Mouse (Mus musculus) adrenal gland, postnatal 36 days (tissue): Measurements from ENCODE around the gene Sh3bp4. TPM values are rescaled to one million over a fixed set of nuclear protein-coding genes. Genes with fewer than 3 reads are reported as not detected.

Experiments used
- DNase-seq, 2 experiments: peaks; one replicate each; pipeline ENCODE4 v3.0.0; 2021; ENCODE audit warnings: mixed read lengths in 1 of 2
- total RNA-seq, 2 experiments: library from RNA; stranded (reverse); gene quantifications; 2 replicates each; pipeline ENCODE4 v1.2.3; 2021

The Sh3bp4 gene
- total RNA-seq, 2 experiments from 2014 or later: 14.1 to 17.8 TPM

DNA sequence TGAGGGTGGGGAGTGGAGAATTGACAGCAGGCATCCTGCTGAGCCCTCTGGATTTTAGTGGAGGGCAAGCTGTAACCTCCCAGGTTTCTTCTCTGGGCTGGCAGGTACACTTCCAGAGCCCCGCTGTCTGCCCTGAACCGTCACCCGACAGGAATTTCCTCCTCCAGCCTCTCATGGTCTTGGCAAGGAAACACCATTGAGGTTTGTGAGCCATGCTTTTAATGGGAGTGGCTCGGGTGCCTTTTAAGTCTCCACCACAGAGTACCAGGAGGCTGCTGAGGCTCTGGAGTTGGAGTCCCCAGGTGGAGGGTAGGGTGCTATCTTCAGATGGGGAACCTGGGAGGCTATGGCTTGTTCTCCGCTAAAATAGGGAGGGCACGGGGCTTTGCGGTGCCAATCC, 53.9 kb downstream of the Sh3bp4 start:
- DNase-seq: no peak

DNA sequence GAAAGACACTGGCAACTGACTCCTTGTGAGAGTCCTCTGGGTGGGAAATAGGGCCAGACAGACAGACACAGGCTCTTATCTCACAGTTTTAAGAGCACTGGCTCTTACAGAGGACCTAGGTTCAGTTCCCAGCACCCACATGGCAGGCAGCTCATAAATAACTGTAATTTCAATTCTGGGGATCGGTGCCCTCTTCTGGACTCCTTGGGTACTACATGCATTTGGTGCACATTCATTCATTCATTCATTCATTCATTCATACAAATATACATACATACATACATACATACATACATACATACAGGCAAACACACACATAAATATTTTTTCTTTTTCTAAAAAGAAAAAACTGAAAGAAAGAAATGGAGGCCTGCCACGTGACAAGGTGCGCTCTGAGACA, 56.9 kb downstream of the Sh3bp4 start:
- DNase-seq: no peak

DNA sequence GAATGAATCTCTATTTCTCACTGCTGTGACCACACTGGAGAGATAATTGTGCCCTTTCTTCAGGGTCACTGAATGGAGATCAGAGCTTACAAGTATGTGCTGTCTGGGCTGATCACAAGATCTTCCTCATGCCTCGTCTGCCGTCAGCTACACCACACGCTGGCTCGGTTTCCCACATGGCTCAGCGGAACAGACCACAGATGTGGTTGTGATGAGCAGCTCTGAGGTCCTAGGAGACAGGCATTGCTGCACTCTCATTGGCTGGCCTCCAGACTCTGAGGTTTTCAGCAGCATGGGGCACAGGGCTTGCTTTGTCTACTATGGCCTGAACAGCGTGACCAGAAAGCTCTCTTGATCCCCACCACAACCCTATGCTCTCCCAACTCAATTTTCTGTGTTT, 60.2 kb downstream of the Sh3bp4 start:
- no peak for DNase-seq

DNA sequence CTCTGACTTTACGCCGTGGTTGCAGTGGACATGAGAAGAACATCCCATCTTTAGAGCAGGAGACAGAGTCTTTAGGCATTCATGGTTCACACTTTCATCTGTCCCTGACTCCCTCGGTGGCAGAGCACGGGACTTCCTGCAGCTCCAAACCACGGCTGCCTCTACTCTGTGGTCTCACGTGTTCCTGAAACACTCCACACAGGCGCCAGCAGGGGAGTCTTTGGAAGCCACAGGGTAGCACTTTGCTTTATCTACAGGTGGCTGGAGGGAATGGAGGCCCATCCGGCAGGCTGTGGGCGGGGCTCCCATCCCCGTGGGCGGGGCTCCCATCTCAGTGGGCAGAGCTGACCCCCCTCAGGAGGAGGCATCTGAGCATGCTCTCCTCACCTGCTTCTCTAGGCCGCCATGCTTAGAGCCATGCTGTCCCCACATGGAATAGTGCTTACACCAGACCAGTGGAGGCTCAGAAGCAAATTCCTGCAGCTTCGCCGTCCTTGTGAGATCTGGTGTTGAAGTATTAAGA, 60.9 kb downstream of the Sh3bp4 start:
- DNase-seq: no peak

DNA sequence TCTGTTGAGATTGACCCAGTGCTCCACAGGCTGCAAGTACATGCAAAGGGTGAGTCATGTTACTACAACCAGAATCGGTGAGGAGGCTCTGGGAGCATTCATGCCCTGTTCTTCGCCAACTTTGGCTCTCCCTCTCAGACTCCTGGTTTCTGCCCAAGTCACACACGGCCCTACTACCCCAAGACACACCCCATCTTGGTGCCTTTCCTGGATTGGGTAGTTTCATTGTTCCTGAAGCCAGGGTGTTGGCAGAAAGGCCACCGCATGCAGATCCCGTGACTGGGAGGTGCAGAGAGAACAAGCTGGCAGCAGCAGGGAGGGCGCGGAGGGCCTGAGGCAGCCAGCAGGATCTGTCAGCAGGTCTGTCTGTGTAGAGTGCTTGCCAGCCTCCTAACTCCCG, 61.5 kb downstream of the Sh3bp4 start:
- peak in 1 of 2 experiments; percentile 48 for DNase-seq

DNA sequence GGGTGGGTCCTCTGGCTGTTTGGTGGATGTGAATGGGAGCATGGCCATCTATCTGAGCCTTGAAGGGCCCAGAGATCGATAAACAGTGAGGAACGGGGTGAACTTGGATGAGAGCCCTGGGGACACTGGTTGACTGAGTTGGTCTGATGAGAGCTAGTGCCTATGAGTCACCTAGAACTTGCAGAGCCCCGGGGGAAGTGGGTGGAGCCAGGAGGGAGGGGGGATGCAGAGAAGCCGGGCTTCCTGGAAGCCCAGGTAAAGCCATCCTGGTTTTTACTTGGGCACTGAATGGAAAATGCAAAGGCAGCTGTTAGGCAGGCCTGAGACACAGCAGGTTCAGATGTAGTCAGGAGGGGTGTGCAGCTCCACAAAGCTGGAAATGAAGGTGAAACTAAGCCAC, 63.1 kb downstream of the Sh3bp4 start:
- peak; percentile 39 to 76 for DNase-seq

DNA sequence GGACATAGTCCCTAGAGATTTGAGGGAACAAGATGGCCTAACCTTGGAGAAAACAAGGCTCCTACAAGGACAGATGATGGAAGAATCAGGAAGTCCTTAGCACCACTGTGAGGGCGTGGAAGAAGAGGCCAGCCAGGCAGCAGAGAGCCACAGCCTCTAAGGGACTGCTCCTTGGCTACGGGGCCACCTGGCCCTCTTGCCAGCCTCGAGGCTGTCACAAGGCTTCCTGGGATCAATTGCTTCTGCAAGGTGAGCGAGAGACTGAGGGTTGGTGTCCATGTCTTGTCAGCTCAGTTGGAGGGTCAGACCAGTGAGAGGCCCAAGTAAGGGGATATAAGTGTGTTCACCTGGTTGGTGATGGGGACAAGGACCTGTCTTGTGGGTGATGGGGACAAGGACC, 63.5 kb downstream of the Sh3bp4 start:
- DNase-seq: no peak

DNA sequence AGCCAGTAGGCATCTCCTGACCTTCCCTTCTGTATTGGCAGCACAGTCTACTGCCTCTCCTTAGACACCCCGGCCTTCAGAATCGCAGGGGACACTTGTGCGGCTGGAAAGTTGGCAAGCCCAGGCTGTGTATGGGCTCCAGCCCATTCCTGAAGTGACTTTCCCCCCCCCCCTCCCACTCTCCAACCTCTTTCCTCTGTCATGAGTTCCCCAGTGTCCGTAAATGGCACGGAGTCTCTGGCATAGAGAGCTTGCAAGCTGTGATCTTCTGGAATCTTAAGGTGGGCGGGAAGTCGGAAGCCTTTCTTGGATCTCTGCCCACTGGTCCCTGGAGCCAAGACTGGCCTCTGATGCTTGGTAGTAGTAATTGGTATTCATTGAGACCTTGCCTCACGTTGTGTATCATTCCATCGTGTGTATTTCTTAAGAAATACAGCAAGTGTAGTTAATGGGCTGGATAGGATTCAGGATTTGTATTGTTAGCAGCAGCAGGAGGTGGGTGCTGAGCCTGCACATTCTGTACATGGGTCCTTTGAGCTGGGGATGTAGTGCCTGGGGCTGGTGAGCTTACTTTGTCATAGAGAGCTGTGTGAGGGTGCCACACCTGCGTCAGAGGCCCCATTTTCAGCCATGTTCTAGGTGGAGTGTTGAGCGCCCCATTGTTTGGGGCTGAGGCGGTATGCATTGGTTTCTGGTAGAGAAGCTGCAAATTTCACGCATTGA, 66.0 kb downstream of the Sh3bp4 start:
- DNase-seq: peak; percentile 36 to 55

DNA sequence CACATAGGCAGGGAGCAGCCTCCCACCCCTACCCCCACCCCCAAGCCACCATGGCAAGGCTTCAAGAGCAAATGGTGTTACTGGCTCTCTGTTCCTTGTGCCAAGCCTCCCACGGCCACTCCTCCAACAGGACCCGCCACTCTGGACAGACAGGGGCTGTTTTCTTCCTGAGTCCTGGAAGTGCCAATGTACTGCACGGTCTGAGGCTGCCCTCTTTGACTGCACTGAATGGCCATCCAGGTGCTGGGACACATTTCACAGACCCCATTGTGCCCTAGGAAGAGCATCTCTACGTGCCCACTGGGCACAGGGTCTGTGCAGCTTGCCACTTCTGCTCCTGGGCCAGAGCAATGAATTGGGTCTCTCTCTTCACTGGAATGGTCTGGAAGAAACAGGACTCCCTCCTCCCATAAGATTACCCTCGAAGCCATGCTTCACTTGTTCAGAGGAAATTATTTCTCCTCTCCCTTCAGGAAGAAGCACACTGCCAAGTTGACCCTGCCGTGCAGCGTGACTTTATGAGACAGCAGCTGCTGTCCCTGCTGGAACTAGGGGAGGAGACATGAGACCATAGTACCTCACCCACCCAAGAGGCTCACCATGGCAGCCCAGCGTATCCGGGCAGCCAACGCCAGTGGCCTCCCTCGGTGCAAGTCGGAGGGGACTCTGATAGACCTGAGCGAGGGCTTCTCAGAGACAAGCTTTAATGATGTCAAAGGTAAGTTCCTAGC, 67.0 kb downstream of the Sh3bp4 start:
- DNase-seq: no peak

DNA sequence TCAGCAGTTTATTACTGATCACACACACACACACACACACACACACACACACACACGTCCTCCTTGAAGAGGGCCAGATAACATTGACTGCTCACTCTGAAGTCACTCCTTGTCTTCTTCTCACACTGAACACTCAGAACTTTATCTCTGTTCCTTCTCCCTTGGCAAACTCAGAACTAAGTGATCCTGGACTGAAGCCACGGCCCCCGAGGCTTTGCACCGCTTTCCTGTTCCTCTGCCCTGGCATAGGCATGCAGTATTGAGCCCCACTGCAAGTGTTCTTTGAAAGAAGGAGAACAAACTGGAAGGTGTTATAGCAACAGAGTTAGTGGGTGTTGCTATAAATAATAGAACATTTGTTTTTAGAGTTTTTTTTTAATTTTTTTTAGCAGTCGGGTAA, 68.1 kb downstream of the Sh3bp4 start:
- DNase-seq: peak in 1 of 2 experiments; percentile 66

DNA sequence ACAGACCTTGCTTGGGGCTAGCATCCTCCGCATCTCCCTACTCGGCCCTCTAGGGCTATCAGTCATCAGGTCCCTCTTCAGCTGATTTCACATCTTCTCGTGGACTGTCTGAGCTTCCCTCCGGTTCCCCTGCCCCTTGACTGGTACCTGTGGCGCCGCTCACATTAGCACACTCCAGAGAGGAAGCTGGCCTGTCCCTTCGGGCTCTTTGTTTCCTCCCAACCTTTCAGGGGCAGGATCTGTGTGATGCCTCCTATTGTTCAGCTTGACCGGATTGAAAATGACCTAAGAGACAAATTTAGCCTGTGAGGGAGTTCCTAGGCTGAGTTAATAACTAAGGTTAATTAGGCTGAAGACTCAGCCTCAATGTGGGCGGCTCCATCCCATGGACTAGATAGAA, 69.9 kb downstream of the Sh3bp4 start:
- DNase-seq: no peak

DNA sequence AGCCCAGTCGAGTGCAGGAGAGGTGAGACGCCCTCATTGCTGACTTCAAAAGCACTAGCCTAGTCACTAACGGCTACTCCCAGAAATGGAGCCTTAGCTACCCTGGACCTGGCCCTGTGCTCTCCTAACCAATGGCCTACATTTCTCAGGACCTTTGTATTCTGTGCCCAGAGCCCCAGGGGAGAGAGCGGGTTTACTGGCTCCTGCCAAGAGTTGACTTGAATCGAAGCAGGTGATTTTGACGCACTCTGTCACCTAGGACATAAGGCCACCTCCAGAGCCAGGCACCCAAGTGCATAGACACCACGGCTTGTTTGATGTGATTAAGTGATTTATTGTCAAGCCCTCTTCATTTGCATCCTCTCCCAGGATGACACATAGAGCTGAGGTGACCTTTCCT, 80.9 kb downstream of the Sh3bp4 start:
- DNase-seq: peak in 1 of 2 experiments; percentile 47

DNA sequence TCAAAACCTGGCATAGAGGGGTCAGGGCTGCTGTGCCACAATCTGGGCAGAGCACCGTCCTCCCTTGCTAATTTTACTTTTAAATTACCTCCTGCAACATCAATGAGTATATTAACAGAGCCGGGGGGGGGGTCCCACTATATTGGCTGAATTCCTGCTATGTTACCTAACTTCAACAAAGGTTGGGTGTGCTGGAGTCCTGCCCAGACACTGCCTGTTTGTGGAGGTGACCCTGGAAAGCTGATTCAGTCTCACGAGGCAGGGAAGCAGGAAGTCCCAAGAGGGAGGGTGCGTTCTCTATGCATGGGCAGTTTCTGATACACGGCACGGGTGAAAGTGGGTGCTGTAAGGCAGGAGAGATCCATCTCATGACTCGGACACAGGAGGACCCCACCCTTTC, 82.4 kb downstream of the Sh3bp4 start:
- peak; percentile 46 to 49 for DNase-seq

DNA sequence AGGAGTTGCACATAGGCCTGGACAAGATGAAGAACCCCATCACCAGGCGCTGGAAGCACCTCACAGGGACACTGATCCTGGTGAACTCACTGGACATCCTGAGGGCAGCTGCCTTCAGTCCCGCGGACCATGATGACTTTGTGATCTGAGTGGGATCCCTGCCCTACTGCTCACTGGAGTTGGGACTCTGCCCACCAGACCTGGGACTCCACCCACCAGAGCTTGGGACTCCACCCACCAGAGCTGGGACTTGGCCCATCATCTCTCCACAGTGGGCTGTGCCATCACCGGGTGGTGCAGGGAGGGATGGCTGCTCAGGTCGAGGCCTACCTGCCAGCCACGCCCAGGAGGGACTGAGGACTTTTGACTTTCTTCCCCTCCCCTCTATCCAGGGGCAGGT, 83.0 kb downstream of the Sh3bp4 start:
- no peak for DNase-seq

DNA sequence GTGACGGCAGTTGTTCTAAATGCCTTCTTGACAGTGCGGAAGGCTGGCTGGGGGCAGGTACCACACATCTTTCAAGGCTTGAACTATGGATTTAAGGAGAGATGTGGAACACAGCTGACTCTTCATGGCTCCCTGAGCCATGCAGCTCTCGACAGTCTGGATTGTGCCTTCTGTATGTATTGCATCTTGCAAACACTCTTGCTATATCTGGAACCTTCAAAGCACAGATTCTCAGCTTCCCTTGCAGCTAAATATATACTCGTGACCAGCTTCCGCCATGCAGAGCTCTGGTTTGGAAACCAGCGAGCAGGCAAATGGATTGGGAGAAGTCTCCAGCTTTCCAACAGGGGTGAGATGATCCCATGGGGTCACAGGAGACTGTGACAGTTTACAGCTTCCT, 93.3 kb downstream of the Sh3bp4 start:
- DNase-seq: no peak

DNA sequence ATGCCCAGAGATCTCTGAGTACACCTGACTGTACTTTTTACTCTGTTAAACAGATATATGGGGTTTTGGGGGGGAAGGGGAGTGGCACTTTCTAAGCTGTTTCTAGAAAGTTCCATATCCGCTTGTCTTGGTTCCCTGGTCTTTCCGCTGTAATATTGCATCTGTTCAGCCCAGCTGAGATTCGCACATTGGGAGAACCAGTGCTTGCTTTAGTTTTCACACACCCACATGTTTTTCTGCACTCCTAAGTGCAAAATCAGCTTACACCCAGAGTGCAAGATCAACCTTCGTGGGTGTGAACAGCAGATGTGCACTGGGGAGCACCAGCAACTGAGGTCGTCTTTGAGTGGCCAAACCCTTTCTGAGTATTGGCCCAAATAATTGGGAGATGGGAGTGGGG, 94.1 kb downstream of the Sh3bp4 start:
- DNase-seq: no peak

DNA sequence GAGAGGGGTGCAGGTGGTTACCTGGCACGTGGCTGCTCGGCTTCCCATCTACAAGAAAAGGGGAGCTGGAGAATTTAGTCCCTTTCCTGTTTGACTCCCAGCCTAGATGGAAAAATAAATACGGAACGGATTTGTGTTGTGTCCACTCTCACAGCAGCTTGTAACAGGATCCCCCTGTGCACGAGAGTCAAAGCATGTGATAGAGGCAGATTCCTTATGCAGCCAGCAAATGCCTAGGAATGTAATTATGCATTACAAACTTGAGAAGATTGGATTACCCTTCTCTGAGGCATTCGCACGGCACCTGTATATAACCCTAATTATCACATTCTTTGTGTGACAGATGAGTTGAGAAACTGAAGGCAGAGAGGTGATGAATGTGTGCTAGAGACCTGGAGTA, 94.5 kb downstream of the Sh3bp4 start:
- no peak for DNase-seq

DNA sequence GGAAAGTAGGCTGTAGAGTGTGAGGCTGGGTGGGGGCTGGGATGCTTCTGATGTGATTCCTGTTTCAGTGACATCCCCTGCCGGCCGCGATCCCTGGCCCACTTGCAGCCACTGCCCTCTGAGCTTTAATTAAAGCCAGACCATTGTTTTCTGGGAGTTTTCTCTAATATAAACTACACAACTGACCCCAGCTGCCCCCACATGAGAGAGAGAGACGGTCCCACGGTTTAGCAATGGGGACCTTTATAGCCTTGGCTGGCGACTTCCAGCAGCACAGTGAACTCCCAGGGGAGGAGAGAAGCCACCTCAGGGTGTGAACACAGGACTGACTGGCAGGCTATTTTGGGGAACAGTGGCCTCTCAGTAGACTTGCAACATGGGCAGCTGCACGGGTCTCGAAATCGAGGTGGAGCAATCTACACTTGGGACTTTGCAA, 96.6 kb downstream of the Sh3bp4 start:
- DNase-seq: peak in 1 of 2 experiments; percentile 34

DNA sequence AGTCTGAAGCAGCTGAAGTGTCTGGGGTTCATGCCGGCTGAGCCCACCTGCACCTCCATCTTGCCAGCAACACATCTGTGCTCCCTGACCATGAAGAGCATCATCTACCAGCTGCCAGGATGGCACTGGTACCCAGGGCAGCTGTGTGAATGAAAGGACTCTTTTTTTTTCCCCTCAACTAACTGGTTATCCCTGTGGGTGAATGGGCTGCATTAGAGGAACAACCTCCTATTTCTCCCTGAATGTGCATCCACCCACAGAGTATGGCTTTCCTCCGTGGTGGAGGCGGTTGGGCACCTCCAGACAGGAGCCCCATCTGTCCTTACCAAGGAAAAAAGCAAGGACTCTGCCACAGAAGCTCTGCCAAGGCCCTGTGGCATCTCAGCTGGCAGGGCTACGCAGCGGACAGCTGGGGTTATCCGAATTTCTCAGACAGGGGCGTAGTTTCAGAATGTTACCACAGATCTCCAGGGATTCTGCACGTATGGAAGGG, 101.1 kb downstream of the Sh3bp4 start:
- DNase-seq: no peak

DNA sequence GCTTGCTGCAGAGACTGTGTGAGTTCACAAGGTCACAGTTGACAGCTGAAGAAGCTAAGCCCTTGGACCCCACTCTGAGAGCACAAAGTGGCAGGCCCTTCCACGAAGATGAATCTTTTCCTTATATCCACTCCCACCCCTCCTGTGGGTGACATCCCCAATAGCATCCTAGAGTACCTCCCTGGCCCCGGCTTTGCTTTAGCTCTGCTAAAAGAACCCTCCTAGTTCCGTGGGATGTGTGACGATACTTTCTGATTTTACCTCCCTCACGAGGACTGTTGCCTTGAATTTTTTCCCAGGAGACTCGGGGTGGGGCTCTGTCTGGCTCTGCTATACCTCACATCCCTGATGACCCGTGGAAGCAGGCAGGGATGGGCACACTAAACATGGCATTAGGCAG, 104.4 kb downstream of the Sh3bp4 start:
- DNase-seq: no peak

DNA sequence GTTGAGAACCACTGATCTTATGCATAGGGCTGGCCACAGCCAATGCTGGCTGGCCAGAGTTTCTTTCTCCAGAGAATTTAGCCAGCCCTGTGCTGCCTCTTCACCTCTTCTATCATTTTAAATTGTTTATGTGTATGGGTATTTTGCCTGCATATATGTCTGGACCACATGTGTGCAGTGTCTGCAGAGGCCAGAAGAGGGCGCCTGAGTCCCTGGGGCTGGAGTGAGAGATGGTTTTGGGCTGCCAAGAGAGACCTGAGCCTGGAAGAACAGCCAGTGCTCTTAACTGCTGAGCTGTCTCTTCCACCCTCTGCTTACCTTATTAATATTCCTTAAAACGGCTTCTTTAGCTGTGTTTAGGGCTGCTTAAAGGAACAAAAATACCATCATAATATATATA, 105.1 kb downstream of the Sh3bp4 start:
- peak; percentile 38 to 50 for DNase-seq

DNA sequence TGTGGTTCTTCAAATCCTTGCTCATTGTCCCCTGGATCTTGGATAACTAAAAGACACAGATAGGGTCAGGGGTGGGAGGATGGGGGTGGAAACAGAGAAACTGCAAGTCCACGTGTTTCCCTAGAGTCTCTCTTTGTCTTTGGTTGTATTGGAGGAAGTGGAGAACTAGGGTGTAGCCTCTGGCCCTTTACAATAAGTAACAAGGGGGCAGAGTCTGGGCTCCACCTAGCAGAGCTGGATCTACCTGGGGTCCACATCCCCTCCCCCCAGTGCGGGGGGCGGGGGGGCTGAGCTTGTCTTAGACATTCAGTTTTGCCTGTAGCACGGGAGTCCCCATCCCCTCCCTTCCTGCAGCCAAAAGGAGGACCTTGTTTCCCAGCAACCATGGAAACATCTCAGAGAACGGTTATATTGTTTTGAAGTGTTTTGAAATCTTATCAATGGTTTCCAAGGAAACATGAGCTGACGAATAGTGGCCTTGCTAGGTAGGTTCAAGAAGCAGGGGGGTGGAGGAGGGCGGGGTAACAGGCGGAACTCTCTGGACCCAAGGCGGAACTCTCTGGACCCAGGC, 113.1 kb downstream of the Sh3bp4 start:
- peak; percentile 22 to 58 for DNase-seq
